ENCODE assay signal across 10 mouse cellular contexts in the genomic region with DNA sequence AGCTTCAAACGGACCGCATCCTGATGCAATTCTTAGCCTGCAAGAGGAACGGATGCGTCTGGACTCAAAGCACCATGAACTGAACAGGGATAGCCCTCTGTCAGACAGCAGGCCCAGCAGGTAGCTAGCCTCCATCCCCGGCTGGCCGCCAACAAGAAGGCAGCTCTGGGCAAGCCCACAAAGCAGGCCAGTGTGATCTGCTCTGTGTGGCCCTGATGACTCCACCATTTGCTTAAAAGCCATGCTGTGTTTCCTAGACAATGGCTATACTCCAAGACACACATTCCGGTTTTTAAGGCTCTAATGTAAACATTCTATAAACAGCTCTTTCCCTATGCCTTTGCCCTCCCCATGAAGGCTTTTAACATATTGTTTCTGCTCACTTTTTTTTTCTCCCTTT.
DNase-seq lines count a peak whose midpoint lies in the region; ATAC-seq lines count a peak whose summit lies in the region.
"Had no signal": no experiment of that assay in that cellular context is flagged by ENCODE, and none has a peak within 500 bp of the region (broad histone marks: within the 10 kb centered on the region; RNA-seq: fewer than 3 reads in every experiment).

No protein-coding gene starts in this region.

- H3K36me3 ChIP-seq in kidney, embryonic 16.5 days (ENCODE audit: insufficient read depth, low read length) = no peaks in the 10 kb centered on the region
- H3K36me3 ChIP-seq in hindbrain, embryonic 16.5 days (ENCODE audit: control insufficient read depth, insufficient read depth, low read length) = no peaks in the 10 kb centered on the region

- peak; percentile 39; the same call in 1 of the 2 replicates for ATAC-seq in kidney, embryonic 16.5 days (ENCODE audit: low FRiP score, low TSS enrichment)
- ATAC-seq in hindbrain, embryonic 16.5 days = peak; percentile 87
- no peak for ATAC-seq in CD4-positive, CD25-positive, alpha-beta regulatory T cell, adult 4 months

- H3K4me2 ChIP-seq in kidney, embryonic 16.5 days (replicated peaks; ENCODE audit: low read depth, low read length) = no peak overlapping the region
- no peak overlapping the region for H3K4me2 ChIP-seq in hindbrain, embryonic 16.5 days (ENCODE audit: low read length)

- no peak overlapping the region for H3K9ac ChIP-seq in kidney, embryonic 16.5 days (replicated peaks; ENCODE audit: low read length)
- no peak overlapping the region for H3K9ac ChIP-seq in hindbrain, embryonic 16.5 days (ENCODE audit: low read depth, low read length)

- peaks cover 10% of the 10 kb centered on the region for H3K4me1 ChIP-seq in kidney, embryonic 16.5 days (ENCODE audit: insufficient read depth, low read length)
- no peaks in the 10 kb centered on the region for H3K4me1 ChIP-seq in hindbrain, embryonic 16.5 days (ENCODE audit: control insufficient read depth, insufficient read depth, low read depth, low read length)

- no peak overlapping the region for H3K27ac ChIP-seq in kidney, embryonic 16.5 days (ENCODE audit: low read length)
- 0 out of 2 replicates have a peak overlapping the region, but pooled peaks have one; percentile 34 for H3K27ac ChIP-seq in hindbrain, embryonic 16.5 days (ENCODE audit: low read depth, low read length)
- H3K27ac ChIP-seq: gastrocnemius, adult 2 months; kidney, postnatal 0 days had no signal

- H3K9me3 ChIP-seq in kidney, embryonic 16.5 days (ENCODE audit: low read length) = no peaks in the 10 kb centered on the region
- H3K9me3 ChIP-seq in hindbrain, embryonic 16.5 days (ENCODE audit: control insufficient read depth, low read length) = no peaks in the 10 kb centered on the region

- H3K27me3 ChIP-seq in kidney, embryonic 16.5 days (ENCODE audit: insufficient read depth, low read length) = no peaks in the 10 kb centered on the region
- H3K27me3 ChIP-seq in hindbrain, embryonic 16.5 days (replicated peaks; ENCODE audit: control insufficient read depth, insufficient read depth, low read length) = no peaks in the 10 kb centered on the region

- no peak for DNase-seq in kidney, adult 9 months
- peak; percentile 90 for DNase-seq in brain, adult 2 months (ENCODE audit: low read depth, low spot score)
- peak; percentile 85 for DNase-seq in cerebellum, adult 8-10 months
- DNase-seq in layer of hippocampus, adult 8-10 months (ENCODE audit: low spot score in 2 of 2) = no peak
- DNase-seq: gastrocnemius, adult 2 months; lung, adult 2 months had no signal

- 63% methylated on average over 7 of the region's 7 CpGs for WGBS in kidney, embryonic 16.5 days
- WGBS in hindbrain, embryonic 16.5 days = 50% methylated on average over 7 of the region's 7 CpGs

- H3K4me3 ChIP-seq in kidney, embryonic 16.5 days (ENCODE audit: low read length) = no peak overlapping the region
- no peak overlapping the region for H3K4me3 ChIP-seq in hindbrain, embryonic 16.5 days (ENCODE audit: low read length)
- H3K4me3 ChIP-seq: gastrocnemius, adult 2 months had no signal

Comparison
In these comparisons a context has a peak if more than half of its experiments do, and no peak if none do; other contexts are left out.
1. DNase-seq: peak in brain, adult 2 months (single experiment) and cerebellum, adult 8-10 months (single experiment); none in kidney, adult 9 months (single experiment) and layer of hippocampus, adult 8-10 months (0 of 2).